Mouse (Mus musculus) megakaryocyte, adult 5-6 weeks (primary cell): ENCODE results near the gene Rab37. TPM values are rescaled to one million over a fixed set of nuclear protein-coding genes. Genes with fewer than 3 reads are reported as not detected.

Source experiments
- ATAC-seq: 2 replicates; pipeline ENCODE4 v1.8.0; 2016; ENCODE audit warnings: mild to moderate bottlenecking, inconsistent platforms; ENCODE audit not compliant: poor library complexity, severe bottlenecking
- total RNA-seq, 2 experiments: library from RNA; stranded (forward) in 1 of 2; stranded (reverse) in 1 of 2; fragments of 153-499, 151-499 nt in 1 of 2; fragments of 221-1000, 200-1000 nt in 1 of 2; gene quantifications; 2 replicates each; pipeline versions ENCODE4 v1.2.3 to v1.2.4; 2015 to 2017

Rab37 gene
- total RNA-seq (2015) (4.8 and 6.2 TPM in 2 replicates), total RNA-seq (2017) (8.9 and 15.0 TPM in 2 replicates)

DNA sequence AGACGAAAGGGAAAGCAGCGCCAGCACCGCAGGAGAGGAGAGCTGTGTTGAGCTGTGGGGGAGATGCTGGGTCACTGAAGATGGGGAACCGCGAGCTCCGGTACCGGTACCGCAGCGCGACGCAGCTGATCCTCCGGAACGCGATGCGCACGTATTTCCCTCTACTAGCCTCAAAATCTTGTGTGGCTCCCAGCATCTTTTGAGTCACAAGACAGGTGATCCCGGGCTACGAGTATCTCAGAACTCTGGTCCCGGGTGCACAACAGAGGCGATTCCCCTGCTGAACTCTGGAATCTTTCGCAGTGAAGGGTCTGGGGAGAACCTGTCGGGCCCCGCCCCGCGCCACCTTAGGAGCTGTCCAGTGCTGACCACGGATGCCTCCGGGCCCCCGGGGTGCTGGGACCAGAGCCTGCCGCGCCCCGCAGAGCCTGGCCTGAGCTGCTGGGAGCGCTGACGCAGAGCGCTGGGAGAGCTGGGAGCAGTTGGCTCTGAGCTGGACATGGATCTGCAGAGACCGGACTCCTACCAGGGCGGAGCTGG is at the start of gene Rab37:
Rab37 (plus strand) TSS at position 70 of the 540 bp plus-strand sequence.
- peak; percentile 60; the same call in 1 of the 2 replicates for ATAC-seq

DNA sequence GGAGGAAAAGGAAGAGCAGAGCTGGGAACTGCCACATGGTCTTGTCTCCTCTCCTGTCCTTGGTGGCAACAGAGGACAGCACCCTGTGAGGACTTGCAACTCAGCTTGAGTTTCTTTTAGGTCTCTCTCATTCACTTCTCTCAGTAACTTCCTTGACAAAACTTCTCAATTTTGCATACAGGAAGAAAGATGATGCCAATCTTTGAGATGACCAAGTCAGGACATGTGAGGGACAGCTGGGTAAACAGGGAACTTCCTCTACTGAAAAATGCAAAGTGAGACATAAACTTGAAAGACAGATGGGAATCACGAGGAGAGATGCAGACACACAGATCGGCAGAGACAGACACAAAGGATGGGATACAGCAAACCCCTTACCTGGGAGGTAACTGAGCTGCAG is 43.0 kb upstream of the Rab37 start, which contains the start of gene Cd300ld3:
Cd300ld3 (minus strand) TSS at position 151 of the 400 bp plus-strand sequence.
- 0 out of 2 replicates have a peak, but pooled peaks have one; percentile 40 for ATAC-seq

DNA sequence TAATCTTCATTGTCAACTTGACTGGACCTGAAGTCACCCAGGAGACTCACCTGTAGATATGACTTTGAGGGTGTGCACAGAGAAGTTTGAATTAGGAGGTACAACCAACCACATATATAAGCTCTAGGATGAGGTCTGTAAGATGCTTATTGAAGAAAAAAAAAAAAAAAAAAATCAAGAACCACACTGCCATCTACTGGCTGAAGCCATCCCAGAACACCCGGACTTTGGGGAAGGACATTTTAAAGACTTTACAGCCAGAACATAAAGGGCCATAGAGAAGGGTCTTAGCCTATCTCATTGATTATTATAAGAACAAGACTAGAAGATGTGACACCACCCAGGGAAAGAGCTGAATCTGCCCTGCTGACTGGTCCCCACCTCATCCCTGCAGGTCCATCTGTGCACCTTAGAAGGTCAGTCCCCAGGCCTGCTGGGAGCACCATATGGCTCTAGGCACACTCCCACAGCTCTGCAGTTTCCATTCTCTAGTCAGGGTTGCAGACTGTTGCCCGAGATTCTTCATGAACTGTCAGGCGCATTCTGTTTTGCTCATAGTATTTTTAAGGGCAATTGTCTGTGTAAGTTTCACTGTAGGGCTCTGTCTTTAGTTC is 41.8 kb upstream of the Rab37 start:
- ATAC-seq, result peak; percentile 65

DNA sequence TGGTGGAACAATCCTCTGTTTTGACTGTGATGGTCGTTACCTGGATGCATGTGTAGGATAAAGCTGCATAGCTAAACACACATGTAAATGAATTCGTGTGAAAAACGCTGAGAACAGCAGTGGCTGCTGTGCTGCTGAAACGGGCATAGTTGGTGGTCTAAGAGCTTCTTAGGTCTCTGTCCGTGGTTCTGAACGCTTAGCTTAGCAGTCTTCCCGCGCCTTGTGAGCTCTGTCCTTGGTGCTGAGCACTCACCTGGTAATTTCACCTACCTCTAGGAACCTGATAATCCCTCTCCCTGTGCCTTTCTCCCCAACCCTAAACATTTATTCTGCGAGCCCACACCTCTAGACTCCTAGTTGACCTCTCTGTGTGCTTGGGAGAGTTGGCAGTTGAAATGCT is 39.0 kb upstream of the Rab37 start:
- no peak for ATAC-seq

DNA sequence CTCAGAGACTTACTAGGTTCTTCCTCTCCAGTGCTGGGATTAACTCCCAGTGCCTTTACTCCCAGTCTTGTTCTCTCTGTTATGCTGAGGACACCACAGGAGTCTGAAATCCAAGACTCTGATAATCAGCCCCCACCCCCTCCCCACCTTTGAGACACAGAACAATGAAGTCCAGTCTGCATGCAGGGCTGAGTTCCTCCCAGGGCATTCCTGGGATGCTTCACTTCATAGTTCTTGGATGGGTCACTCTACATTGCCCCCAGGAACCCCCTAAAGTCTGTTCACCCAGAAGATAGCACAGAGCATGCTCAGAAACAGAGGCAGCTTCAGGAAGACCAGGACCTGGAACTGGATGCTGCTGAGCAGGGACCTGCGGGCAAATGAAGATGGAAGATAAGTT is 38.2 kb upstream of the Rab37 start:
- no peak for ATAC-seq

DNA sequence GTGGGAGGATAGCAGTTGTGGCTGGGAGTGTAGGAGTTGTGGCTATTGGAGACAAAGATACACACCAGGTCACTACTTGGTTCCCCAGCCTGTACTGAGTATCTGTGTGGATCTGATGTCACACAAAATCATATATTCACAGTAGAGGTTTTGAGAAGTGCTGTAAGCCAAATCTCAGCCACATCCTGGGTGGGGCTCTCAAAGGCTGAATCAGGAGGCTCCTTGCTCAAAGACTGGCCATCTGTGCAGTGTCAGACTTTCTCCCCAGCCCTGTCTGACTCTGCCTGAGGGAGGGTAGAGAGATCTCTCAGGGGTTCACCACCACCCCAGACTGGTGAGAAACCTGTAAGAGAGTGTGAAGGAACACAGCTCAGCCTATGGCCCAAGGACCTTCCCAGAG is 36.7 kb upstream of the Rab37 start:
- peak; percentile 55 for ATAC-seq

DNA sequence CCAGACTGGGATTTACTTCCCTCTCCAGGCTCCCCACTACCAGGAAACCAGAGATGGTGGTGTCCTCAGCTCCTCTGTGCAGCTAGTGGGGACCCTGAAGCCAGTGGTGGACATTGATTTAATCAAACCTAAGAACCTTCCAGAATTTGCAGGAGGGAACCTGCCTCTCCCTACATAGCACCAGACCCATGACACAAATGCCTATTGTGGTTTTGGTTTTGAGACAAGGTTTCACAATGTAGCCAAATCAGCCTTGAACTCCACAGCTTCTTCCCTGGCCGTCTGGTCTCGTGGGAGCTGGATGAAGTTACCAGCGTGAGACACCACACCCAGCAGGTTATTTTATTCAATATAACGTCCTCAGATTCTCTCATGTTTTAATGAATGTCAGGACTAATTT is 32.5 kb upstream of the Rab37 start:
- ATAC-seq, result no peak

DNA sequence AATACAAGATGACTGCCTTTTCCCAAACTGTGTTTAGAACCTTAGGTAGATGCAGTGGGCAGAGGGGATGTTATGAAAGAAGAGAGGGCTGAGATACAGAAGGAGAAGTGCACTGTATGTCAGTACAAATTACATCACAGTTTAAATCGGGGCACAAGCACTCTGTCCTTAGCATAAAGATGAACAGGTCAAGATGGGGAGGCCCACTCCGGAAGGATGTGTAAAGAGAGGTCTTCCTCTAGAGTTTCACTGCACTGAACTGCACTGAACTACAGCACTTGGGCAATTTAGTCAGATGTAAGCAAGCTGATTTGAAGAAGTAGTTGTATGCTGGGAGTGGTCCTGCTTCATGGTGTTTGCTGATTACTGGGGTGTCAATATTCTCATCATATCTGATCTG is 31.4 kb upstream of the Rab37 start:
- peak; percentile 88 for ATAC-seq

DNA sequence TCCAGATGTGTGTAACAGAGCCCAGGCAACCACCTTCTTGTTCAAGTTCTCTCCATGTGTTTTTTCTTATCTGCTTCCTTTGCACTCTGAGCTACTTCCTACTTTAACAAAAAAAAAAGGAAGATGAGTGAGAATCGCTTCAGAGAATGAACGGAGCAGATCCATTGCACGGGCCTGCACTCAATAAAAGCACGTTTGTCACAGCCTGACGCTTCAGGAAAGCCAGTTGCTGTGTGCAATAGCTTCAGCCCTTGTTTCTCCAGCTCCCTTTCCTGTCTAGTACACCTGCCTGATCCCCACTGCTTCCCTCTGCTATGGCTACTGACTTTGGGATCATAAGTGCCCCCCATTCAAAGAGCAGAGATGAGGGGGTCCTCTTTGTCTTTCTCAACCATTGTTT is 29.2 kb upstream of the Rab37 start, which contains the start of gene Cd300e:
Cd300e (minus strand) TSS at position 101 of the 400 bp plus-strand sequence.
- no peak for ATAC-seq

DNA sequence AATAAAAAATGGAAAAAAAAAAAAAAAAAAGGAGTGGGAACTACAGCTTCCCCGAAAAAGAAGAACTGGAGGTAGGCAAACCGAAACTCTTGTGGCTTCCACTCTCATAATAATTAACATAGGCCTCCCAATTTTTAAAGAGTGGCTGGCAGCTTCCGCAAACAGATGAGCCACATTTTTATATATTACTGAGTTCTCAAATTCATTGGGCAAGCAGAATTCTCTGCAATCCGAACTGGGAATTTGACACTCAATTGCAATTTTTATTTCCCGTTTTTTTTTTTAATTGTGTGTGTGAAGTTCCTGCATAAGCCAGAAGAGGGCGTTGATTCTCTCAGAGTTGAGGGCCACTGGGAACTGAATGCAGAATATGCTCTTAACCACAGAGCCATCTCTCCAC is 24.5 kb upstream of the Rab37 start:
- ATAC-seq, result peak; percentile 65

DNA sequence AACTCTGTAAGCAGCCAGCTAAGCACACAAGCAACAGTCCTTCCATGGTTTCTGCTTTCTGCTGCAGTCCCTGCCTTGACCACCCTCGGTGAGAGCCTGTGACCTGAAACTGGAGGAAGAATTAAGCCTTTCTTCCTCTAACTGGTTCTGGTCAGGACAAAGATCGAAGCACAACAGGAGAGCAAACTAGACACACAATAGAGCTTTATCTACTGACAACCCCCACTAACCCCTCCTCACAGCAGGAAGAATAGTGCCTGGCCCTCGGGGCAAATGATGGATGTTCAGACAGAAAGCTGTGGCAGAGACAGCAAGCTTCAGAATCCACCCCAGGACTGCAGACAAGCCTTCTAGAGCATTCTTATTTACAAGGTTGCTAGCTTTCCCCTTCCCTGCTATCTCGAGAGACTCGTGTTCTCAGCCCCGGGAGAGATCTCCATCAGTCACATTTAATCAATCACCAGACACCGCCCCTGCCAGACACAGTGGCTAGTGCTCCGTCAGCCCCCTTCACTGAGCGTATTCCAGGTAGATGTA is 20.1 kb upstream of the Rab37 start:
- ATAC-seq, result no peak

DNA sequence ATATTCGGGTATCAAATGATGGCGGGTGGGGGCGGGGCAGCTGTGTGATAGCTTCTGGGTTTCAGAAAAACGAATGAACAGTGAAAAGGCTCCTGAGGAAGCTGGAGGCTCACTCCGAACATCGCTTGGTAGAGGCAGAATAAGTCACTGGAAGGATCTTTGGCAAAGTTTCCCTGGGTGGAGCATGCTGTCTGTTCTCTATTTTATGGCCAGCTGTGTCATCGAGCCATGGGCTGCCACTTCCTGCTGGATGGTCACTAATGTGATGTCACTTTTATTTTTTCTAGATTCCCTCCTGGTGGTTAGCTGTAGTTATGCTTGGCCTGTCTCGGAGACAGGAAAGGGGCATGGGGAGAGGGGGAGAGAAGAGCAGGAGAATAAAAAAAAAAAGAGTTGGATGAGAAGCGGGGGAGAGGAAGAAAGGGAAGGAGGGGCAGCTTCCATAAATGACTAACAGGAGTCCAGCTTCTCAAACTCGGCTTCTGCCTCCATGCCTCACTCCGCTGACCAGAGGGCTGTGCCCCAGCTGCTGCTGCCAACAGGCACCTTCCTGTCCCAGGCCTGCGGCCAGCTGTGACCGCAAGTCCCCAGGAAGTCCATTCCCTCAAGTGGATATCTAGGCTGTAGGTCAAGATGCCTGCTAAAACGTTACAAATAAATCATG is 19.5 kb upstream of the Rab37 start:
- ATAC-seq, result peak; percentile 71

DNA sequence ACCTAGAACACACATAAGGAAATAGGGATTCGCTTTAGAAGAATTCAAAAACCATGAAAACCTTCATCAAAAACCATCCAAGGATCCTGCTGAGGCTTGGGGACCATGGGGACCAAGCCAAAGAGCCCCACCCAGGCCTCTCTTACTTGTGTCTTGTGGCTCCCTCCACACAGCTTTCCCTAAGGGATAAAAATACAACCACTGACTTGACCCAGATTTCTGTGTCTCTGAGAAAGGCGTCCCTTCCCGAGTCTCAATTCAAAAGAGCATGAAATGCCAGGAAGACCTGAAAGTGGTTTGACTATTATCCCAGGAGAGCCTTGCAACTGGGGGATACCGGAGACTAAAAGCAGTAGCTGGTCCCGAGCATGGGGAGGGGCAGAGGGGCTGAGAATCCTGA is 18.2 kb upstream of the Rab37 start:
- ATAC-seq, result no peak

DNA sequence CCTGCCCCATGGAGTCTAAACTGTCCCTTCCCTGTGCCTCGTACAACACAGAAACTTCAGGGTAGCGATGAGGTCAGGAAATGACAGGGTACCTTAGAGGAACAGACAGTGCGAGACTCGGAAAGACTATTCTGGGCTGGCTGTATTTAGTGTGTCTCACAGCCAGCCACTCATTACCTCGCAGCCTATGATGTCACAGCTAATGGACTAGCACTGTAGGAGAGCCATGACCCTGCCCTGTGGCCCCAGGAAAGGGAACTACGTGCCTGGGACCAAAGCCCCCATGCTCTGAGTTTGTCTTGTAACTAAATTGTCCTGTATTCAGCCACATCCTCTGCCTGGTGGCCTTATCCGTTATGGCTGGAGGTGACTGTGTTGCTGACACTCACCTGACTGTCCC is 15.8 kb upstream of the Rab37 start:
- no peak for ATAC-seq

DNA sequence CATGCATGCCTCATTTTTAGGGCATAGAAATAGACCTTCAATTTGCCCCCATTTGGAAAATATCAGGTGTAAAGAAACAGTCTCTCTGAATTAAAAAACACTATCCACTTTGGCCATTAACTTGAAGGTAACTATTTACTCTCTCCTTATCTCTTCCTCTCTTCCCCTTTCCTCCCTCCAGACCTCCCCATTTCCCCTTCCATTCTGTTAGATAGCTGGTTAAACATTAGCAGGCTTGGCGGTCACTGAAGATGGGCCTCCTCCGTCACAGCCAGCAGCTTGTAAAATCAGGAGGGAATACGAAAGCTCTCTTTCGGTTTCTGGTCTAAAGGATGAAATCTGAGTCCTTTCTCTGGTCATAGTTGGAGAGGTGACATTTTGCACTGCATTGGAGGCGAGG is 15.4 kb upstream of the Rab37 start:
- no peak for ATAC-seq

DNA sequence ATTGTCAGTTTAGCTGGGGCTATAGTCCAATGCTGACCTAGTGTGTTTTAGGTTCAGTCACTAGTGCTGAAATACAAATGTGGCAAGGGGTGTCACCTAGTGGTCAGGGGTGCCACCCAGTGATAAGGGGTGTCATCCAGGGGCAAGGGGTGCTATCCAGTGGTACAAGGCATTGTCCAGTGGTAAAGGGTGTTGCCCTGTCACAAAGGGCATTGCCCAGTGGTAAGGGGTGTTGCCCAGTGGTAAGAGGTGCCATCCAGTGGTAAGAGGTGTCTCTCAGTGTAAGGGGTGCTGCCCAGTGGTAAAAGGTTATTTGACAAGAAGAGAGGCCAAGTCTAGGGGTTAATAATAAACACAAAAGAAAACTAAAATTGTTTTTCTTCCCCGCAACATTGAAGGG is 13.8 kb upstream of the Rab37 start:
- ATAC-seq, result peak; percentile 27; the same call in 1 of the 2 replicates

DNA sequence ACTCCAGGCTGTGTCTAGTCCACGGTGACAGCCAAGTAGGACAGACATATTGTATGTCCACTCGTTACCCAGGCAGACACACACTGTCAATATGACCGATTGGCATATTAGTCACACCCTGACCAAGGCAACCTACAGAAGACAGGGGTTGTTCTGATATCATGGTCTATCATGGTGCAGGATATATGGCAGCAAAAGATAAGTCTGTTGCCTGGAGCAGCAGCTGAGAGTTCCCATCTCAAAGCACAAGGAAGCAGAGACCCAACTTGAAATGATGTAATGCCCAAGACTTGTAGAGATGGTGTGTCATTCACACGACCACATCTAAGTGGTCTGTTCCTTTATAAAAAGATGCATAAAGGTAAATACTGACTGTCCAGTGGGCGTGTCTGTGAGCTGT is 12.6 kb upstream of the Rab37 start:
- no peak for ATAC-seq

DNA sequence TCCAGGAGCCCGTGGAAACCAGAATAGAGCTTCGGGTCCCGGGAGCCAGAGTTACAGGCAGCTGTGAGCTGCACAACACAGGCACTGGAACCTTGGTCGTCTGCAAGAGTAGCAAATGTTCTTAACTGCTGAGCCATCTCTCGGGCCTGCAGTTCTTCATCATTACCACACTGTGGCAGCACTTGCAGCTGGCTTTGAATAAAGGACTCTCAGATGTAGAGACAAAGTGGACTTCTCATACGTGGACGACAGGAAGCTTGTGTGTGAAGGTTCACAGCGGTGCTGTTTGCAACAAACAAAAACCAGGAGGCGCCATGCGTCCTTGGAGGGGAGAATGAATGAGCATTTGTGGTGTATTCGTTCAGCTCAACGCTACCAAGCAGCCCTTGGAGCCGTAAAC is 10.3 kb upstream of the Rab37 start:
- peak; percentile 86 for ATAC-seq

DNA sequence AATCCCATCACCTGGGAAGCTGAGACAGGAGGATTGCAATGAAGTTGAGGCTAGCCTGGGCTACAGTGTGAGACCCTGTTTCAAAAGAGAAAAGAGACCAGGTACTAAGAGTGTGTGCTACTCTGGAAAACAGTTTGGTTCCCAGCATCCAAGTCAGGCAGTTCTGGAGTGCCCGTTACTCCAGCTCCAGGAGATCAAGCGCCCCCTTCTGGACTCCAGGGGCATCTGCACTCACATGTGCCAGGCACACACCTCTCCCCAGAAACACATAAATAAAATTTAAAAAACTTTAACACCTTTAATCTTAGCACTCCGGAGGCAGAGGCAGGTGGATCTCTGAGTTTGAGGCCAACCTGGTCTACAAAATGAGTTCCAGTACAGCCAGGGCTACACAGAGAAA is 9.9 kb upstream of the Rab37 start:
- ATAC-seq, result no peak

DNA sequence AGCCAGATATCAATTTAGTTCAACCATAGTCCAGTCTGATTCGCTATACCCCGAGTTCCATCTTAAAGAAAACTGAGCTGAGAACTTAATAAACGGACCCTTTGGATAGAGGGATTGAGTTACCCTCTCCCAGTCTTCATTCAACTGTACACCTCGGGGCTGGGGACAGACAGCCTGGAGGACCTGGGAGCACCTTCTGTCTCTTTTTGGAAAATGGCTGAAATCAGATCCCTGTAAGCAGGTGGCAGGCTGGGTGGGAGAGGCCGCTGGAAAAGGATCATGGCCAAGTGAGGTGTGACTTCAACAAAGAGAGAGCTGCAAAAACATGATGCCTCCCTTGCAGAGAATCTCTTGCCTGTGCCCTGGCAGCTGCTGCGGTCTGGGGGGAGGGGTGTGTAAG is 9.0 kb upstream of the Rab37 start:
- no peak for ATAC-seq

DNA sequence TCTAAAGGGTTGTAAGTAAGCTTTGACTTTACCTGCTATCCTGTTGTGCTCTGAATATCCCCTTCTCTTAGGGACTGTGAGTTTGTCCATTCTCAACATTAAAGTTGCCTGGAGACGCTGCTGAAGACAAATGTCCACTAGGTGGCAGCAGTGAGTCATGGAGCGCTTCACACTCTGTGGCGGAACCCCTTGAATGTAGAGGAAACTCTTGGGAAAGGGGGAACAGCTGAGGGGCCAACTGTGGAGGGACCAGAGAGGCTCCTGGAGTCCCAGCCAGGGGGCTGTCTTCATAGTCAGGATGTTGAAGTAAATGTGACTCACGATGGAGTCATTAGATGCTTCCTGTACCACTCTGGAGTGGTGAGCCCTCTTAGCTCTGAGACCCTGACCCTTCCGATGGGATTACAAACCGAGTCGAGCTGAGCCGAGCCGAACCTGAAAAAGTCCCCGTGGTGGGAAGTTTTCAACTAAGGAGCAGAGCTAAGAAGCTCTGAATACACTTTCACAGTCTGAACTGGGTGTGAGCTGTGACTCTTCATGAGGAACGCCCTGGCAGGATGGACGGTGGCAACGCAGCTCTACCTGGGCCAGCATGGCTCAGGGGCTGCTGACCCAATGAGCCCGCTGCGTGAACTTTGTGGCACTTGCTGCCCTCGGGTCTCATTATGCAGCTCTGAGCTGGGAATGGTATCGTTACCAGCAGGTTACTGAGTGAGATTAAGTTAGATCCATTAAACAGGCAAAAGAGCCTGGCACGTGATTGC is 7.7 kb upstream of the Rab37 start:
- peak; percentile 76 for ATAC-seq
